Mouse (Mus musculus) lung, adult 2 months (tissue): ENCODE data around the gene Scn1a. TPM values are rescaled to one million over a fixed set of nuclear protein-coding genes. Genes with fewer than 3 reads are reported as not detected.

Experiments
- DNase-seq: peaks from one replicate; pipeline ENCODE4 v3.0.0; 2022
- H3K4me1 ChIP-seq: fragments of 200-500 bp; 2 replicates; pipeline ENCODE4 v1.6.1; 2011; ENCODE audit warnings: low read length; ENCODE audit not compliant: control insufficient read depth, insufficient read depth
- H3K4me3 ChIP-seq: fragments of 200-500 bp; replicated peaks from 2 replicates; pipeline ENCODE3; 2011; ENCODE audit warnings: low read depth, mild to moderate bottlenecking, control low read depth, low read length; ENCODE audit errors: extremely low read depth
- CTCF ChIP-seq: fragments of 200-500 bp; IDR thresholded peaks from 2 replicates; pipeline ENCODE4 v1.5.1; 2011; ENCODE audit warnings: mild to moderate bottlenecking, low read length, control low read depth; ENCODE audit not compliant: insufficient read depth
- POLR2A ChIP-seq: fragments of 200-500 bp; IDR thresholded peaks from 2 replicates; pipeline ENCODE4 v1.6.1; 2011; ENCODE audit warnings: low read depth, mild to moderate bottlenecking, control low read depth, low read length, borderline replicate concordance; ENCODE audit errors: extremely low read depth
- WGBS: fragments of 180-500 bp; shearing (Covaris S2); methylation state at CpG from one replicate; pipeline ENCODE4 v1.1.7; 2018; 5-methylcytosine and 5-hydroxymethylcytosine counted together
- polyA plus RNA-seq: library from polyadenylated mRNA; depleted of rRNA; stranded (reverse); fragments of >200 nt; gene quantifications from 2 replicates; pipeline ENCODE4 v1.2.3, GENCODE M21; 2012; rRNA removed

Gene Scn1a
- polyA plus RNA-seq, 1 experiment: 0.01 TPM

DNA sequence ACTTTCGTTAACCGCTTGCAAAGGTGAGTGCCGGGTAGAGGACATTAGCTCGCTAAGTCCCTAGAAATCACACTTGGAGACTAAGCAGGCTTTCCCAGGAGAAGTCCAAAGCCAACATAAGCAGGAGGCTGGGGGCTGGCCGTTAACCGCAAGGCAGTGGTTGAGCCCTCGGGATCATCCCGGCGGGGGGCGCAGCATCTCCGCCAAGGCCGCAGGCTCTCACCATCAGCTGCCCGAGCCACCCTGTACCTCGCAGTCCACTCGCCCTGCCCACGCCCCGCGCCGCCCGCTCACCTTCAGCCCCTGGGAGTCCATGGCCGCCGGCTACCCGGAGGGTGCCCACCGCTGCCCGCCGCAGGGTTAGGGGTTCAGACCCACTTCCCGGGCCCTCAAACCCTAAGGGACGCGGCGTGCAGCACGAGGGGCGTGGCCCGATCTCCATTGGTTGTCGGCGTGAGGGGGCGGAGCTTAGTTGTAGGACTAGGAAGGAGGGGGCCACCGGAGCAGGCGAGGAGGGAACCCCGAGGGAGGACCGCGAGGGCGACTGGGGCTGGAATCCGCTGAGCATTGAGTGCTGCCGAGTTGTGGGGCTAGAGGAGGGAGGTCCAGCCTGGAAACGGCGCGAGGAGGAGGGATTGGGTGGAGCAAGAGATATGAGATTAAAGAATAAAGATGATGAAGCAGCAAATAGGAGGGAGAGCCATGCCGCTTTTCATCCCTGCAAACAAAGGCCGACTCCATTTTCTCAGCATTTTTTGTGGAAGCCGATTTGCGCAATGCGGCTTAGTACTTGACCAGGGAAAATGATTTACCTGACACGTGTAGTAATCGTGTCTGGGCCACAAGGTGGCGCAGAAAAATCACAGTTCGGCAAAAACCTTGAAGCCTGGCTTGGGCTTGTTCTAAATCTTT is 184.2 kb downstream of the Scn1a start, which contains the start of gene Ttc21b:
Ttc21b (minus strand) TSS at position 398 of the 912 bp plus-strand sequence.
- H3K4me3 ChIP-seq: peak within 1 kb of the TSS; percentile 84
- H3K4me1 ChIP-seq: peaks cover 3% of the 10 kb centered on the region; the same call in 1 of the 2 replicates
- peak; percentile 95 for DNase-seq
- under 1% methylated on average over 56 of the region's 56 CpGs for WGBS
- peak; percentile 60 for TF ChIP-seq CTCF
- TF ChIP-seq POLR2A: no peak

DNA sequence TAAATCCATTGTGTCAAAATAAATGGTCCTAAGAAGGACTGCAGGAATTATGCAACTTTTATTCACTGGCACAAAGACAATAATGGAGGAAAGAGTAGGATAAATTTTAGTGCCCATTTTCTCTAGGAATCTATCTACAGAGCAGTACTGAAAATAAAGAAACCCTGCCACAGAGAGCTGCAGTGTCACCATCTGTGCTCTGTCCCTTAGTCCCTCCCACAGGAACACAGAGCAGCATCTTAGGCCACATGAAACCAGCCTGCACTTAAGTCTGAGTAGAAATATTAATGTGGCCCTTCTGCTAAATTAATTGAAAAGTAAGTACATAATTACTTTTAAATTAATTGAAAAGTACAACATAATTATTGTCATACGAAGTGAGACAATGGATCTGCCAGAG is 196.6 kb downstream of the Scn1a start:
- 73% methylated on average over 1 of the region's 1 CpGs for WGBS
- Histone ChIP-seq H3K4me1 (no peaks in the 10 kb centered on the region), H3K4me3 (no peak overlapping the region)
- TF ChIP-seq CTCF: no peak
- TF ChIP-seq POLR2A: no peak
- no peak for DNase-seq

DNA sequence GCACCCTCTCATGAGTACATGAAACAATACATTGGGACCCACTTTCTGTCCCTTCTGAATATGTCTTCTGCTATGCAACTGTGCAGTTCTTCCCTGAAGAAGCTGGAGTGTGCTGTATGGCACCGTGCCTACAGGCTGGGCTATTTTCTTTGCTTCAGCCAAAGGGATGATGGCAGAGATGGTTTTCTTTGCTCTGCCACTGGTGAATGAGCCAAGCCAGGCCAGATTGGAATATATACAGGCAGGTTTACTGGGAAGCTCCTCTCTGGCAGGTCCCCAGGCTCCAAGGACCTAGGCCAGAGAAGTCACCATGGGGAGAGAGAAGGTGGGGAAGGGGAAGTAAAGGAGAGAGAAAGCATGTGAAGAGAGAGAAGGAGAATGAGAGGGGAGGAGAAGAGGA is 200.3 kb downstream of the Scn1a start:
- Histone ChIP-seq H3K4me1 (no peaks in the 10 kb centered on the region), H3K4me3 (no peak overlapping the region)
- no peak for DNase-seq
- WGBS: 84% methylated on average over 1 of the region's 1 CpGs
- TF ChIP-seq CTCF (no peak), POLR2A (no peak)

DNA sequence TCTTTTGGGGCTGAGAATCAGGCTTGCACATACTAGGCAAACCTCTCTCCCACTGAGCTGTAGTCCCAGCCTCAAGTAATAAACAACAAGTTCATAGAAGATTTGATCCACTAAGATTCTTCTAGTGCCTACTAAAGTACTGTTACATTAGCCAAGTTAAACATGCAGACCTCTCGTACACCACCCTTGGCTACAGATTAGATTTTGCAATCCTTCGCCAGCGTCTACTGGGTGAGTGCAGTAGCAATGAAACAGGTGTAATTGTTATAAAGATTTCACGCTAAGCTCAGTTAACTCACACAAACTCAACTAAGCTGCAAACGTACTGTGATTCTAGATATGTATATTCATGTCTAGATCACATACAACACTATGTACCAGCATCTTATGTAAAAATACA is 201.8 kb downstream of the Scn1a start:
- WGBS: 63% methylated on average over 5 of the region's 5 CpGs
- TF ChIP-seq CTCF (no peak), POLR2A (no peak)
- H3K4me1 ChIP-seq: no peaks in the 10 kb centered on the region
- DNase-seq: no peak
- H3K4me3 ChIP-seq: no peak overlapping the region

DNA sequence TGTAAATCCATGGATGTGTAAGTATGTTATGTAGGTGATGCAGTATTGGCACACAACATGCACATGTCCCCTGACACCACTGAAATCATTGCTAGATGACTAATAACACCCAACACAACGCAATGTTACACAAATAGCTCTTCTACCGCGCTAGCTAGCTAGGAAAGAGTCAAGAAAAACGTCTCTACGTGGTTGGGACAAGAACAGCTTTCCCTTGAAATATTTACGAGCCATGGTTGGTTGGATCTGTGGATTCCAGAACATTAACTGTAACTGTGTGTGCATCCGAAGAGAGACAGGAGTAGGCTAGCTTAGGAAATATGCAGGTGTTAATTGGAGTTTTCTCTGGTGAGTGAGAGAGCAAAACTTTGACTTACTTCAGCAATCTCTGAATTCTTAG is 219.7 kb downstream of the Scn1a start:
- no peak overlapping the region for H3K4me3 ChIP-seq
- WGBS: 90% methylated on average over 7 of the region's 7 CpGs
- no peak for DNase-seq
- H3K4me1 ChIP-seq: no peaks in the 10 kb centered on the region
- TF ChIP-seq POLR2A: no peak
- TF ChIP-seq CTCF: no peak

Other genes with a start within 250 kb of the Scn1a start
- 3.2 and 4.2 TPM in 2 replicates for gene Ttc21b, start 184.2 kb downstream of the Scn1a start, polyA plus RNA-seq
- 0.01 TPM in 1 of 2 replicates, not detected in the other for gene Scn9a, start 194.1 kb upstream of the Scn1a start, polyA plus RNA-seq